Mouse (Mus musculus): Measurements from ENCODE around the gene Gli1. TPM values are rescaled to one million over a fixed set of nuclear protein-coding genes. Genes with fewer than 3 reads are reported as not detected.
A peak's percentile ranks its signal among the peaks of the same experiment; 100 is the strongest.

The Gli1 gene
- total and polyA plus RNA-seq, 2 experiments from 2014 or later: 1.2 to 5.1 TPM

GRCm38 (mm10) chr10:127371023-127371422 is 29.2 kb upstream of the Gli1 start:
- Histone ChIP-seq H3K9ac (no peak overlapping the region), H3K27me3 (ENCODE audit: insufficient read depth, low read length) (no peaks in the 10 kb centered on the region), H3K4me2 (ENCODE audit: low read depth) (no peak overlapping the region), H3K36me3 (ENCODE audit: insufficient read depth) (no peaks in the 10 kb centered on the region), H3K27ac (ENCODE audit: low read depth, low read length) (no peak overlapping the region), H3K4me3 (ENCODE audit: low read depth, low read length) (no peak overlapping the region), H3K9me3 (ENCODE audit: low read length) (no peaks in the 10 kb centered on the region), H3K4me1 (ENCODE audit: insufficient read depth) (no peaks in the 10 kb centered on the region)
- ATAC-seq (no peak), DNase-seq (no peak)
- no peak for TF ChIP-seq CTCF (IDR thresholded peaks at IDR 0.05; ENCODE audit: low read depth)
- 58% methylated on average over 2 of the region's 2 CpGs for WGBS

- H3K27ac ChIP-seq (ENCODE audit: low read depth, low read length): no peak within 1 kb of the TSS
- WGBS: 83% methylated on average over 22 of the region's 22 CpGs
- no peaks in the 10 kb centered on the region for H3K27me3 ChIP-seq (ENCODE audit: insufficient read depth, low read length)
- no peaks in the 10 kb centered on the region for H3K4me1 ChIP-seq (ENCODE audit: insufficient read depth)
- DNase-seq (no peak), ATAC-seq (no peak)
- no peak within 1 kb of the TSS for H3K4me2 ChIP-seq (ENCODE audit: low read depth)
- no peak within 1 kb of the TSS for H3K4me3 ChIP-seq (ENCODE audit: low read depth, low read length)
- H3K9me3 ChIP-seq (ENCODE audit: low read length): no peaks in the 10 kb centered on the region
- no peak within 1 kb of the TSS for H3K9ac ChIP-seq
- no peaks in the 10 kb centered on the region for H3K36me3 ChIP-seq (ENCODE audit: insufficient read depth)
- TF ChIP-seq CTCF (IDR thresholded peaks at IDR 0.05; ENCODE audit: low read depth): no peak
Observed at GRCm38 (mm10) chr10:127369834-127370820, 28.4 kb upstream of the Gli1 start, which contains the start of gene Inhbc. Gene Inhbc, minus strand, starts transcription at chr10:127370431.

- H3K9me3 ChIP-seq (ENCODE audit: low read length): no peaks in the 10 kb centered on the region
- H3K4me2 ChIP-seq (ENCODE audit: low read depth): no peak overlapping the region
- H3K4me1 ChIP-seq (ENCODE audit: insufficient read depth): no peaks in the 10 kb centered on the region
- DNase-seq (no peak), ATAC-seq (no peak)
- no peak overlapping the region for H3K4me3 ChIP-seq (ENCODE audit: low read depth, low read length)
- no peak overlapping the region for H3K27ac ChIP-seq (ENCODE audit: low read depth, low read length)
- WGBS: 64% methylated on average over 2 of the region's 2 CpGs
- no peaks in the 10 kb centered on the region for H3K27me3 ChIP-seq (ENCODE audit: insufficient read depth, low read length)
- TF ChIP-seq CTCF (IDR thresholded peaks at IDR 0.05; ENCODE audit: low read depth): no peak
- no peak overlapping the region for H3K9ac ChIP-seq
- H3K36me3 ChIP-seq (ENCODE audit: insufficient read depth): no peaks in the 10 kb centered on the region
Observed at GRCm38 (mm10) chr10:127368273-127368672, 26.5 kb upstream of the Gli1 start.

GRCm38 (mm10) chr10:127367116-127367515 is 25.3 kb upstream of the Gli1 start:
- Histone ChIP-seq H3K4me2 (ENCODE audit: low read depth) (no peak overlapping the region), H3K9ac (no peak overlapping the region), H3K27me3 (ENCODE audit: insufficient read depth, low read length) (no peaks in the 10 kb centered on the region), H3K9me3 (ENCODE audit: low read length) (no peaks in the 10 kb centered on the region), H3K27ac (ENCODE audit: low read depth, low read length) (no peak overlapping the region), H3K4me1 (ENCODE audit: insufficient read depth) (no peaks in the 10 kb centered on the region), H3K4me3 (ENCODE audit: low read depth, low read length) (no peak overlapping the region), H3K36me3 (ENCODE audit: insufficient read depth) (no peaks in the 10 kb centered on the region)
- 63% methylated on average over 5 of the region's 5 CpGs for WGBS
- TF ChIP-seq CTCF (IDR thresholded peaks at IDR 0.05; ENCODE audit: low read depth): no peak
- DNase-seq (no peak), ATAC-seq (no peak)

- TF ChIP-seq CTCF (IDR thresholded peaks at IDR 0.05; ENCODE audit: low read depth): no peak
- Histone ChIP-seq H3K9ac (no peak overlapping the region), H3K36me3 (ENCODE audit: insufficient read depth) (no peaks in the 10 kb centered on the region), H3K4me1 (ENCODE audit: insufficient read depth) (no peaks in the 10 kb centered on the region), H3K4me3 (ENCODE audit: low read depth, low read length) (no peak overlapping the region), H3K27me3 (ENCODE audit: insufficient read depth, low read length) (0 out of 2 replicates have a peak, but pooled peaks cover 3% of the 10 kb centered on the region), H3K27ac (ENCODE audit: low read depth, low read length) (no peak overlapping the region), H3K4me2 (ENCODE audit: low read depth) (no peak overlapping the region), H3K9me3 (ENCODE audit: low read length) (no peaks in the 10 kb centered on the region)
- no peak for ATAC-seq
- DNase-seq: no peak
- 81% methylated on average over 3 of the region's 3 CpGs for WGBS
Observed at GRCm38 (mm10) chr10:127360714-127361113, 18.9 kb upstream of the Gli1 start.

- Histone ChIP-seq H3K4me3 (ENCODE audit: low read depth, low read length) (no peak overlapping the region), H3K9me3 (ENCODE audit: low read length) (no peaks in the 10 kb centered on the region), H3K4me2 (ENCODE audit: low read depth) (no peak overlapping the region), H3K27ac (ENCODE audit: low read depth, low read length) (peak overlapping the region; percentile 45; the same call in 1 of the 2 replicates), H3K27me3 (ENCODE audit: insufficient read depth, low read length) (0 out of 2 replicates have a peak, but pooled peaks cover 3% of the 10 kb centered on the region), H3K36me3 (ENCODE audit: insufficient read depth) (no peaks in the 10 kb centered on the region), H3K9ac (no peak overlapping the region), H3K4me1 (ENCODE audit: insufficient read depth) (no peaks in the 10 kb centered on the region)
- DNase-seq: no peak
- 72% methylated on average over 10 of the region's 10 CpGs for WGBS
- TF ChIP-seq CTCF (IDR thresholded peaks at IDR 0.05; ENCODE audit: low read depth): no peak
- no peak for ATAC-seq
Observed at GRCm38 (mm10) chr10:127355336-127355735, 13.6 kb upstream of the Gli1 start.

Data from forebrain, postnatal 0 days (tissue).